Mouse (Mus musculus): Measurements from ENCODE around the gene Ubald1.

The Ubald1 gene

DNA sequence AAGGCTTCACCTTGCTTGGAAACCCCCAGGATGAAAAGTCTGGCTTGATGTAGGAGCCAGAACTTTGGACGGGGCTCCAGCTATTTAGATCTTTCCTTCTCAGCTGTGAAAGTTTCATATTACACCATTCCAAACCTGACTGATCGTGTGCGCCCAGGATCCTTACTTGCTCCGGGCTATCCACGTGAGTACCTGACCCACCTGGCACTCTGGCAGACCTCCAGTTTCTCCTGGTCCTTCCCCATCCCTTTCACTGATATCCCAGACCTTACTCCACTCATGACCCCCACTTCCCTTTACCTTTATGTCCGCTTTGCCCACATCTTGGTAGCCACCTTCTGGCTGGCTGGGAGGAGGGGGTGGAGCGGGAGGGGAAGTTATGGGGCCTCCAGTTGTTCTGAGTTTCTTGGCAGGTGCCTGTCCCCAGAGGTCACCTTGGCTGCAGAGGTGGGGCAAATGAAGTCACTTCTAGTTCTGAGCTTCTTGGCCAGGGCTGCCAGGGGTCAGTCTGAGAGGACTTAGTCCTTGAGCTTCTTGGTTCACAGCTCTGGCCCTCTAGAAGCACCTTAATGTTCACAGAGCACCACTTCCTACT, 13.9 kb downstream of the Ubald1 start:
- no peak for DNase-seq

- DNase-seq, result no peak
Observed at GRCm38 (mm10) chr16:4863742-4864141, 16.4 kb downstream of the Ubald1 start.

DNA sequence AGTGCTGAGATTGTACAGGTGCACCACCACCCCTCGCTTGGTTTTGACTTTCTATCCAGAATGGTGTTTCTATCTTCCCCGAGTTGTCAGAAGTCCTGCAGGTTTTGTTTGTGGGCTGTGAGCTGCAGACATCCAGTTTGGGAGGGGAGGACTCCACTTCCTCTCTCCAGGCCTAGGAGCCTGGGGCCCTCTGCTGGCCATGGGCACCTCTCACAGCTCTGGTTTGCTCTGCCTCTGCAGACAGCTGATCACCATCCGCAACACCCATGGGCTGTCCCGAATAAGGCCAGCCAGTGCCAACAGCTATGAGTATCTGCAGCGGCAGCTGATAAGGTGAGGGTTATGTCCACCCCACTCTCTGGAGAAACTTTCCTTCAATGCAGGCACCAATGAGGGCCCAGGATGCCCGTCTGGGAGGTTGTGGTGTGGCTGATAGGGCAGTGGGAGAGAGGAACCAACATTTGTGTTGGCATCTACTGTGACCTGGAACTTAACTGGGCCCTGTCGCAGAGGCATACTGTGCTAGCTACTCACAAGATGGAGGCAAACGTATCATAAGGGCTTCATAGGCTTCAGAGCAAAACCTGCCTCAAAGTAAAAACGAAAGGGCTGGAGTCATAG, 17.1 kb downstream of the Ubald1 start:
- DNase-seq, result peak; percentile 67

DNA sequence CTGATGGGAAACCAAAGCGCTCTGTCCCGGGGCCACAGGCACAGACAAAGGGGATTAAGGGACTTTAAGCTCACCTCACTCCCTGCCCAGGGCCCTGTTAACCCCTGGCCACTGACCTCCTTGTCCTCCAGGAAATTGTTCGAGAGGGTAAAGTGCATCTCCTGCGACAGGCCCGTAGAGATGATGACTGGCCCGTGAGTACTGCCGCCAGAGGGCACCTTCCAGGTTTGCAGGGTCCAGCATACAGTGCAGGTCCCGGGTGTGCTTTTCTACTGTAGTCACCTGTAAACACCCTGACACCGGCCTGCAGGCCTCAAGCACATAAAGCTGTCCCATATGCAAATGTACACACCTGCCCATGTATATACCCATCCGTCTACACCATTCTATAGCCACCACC, 18.7 kb downstream of the Ubald1 start:
- DNase-seq, result no peak

GRCm38 (mm10) chr16:4855046-4855650, 25.0 kb downstream of the Ubald1 start:
- no peak for DNase-seq

GRCm38 (mm10) chr16:4850938-4851628, 29.0 kb downstream of the Ubald1 start:
- DNase-seq, result no peak

GRCm38 (mm10) chr16:4850361-4850760, 29.8 kb downstream of the Ubald1 start:
- no peak for DNase-seq

GRCm38 (mm10) chr16:4848090-4848489, 32.0 kb downstream of the Ubald1 start:
- no peak for DNase-seq

DNA sequence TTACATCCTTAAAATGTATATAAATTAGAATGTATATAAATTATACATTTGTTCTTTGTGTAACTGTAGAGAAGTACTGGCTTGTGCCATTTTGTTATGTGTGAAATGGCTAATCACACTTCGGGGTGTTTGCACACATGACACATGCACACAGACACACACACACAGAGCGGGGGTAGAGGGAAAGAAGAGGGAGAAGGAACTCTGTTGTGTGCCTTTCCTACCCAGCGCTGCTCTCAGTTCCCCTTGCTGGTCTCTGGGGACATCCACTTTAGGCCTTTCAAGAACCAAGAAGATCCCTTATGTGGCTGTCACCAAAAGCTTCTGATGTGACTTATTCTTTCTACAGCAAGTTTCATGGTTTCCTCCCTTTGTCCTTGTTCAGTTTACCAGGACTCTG, 33.1 kb downstream of the Ubald1 start:
- no peak for DNase-seq

DNA sequence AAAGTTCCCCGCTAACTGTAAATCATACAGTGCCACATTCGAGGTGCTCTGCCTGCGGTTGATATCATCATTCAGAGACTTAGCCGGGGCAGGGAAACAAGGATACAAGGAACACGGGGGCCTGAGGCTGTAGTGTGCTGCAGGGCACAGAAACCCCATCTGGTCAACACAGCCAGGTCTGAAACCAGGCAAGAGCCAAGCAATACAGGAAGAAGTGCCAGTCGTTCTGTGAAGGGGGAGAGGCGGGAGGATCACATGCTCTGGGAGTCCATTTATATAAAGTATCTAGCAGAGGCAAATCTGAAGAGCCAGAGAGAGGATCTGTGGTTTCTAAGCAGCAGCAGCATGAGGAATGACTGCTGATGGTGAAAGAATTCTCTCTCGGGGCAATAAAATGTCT, 39.9 kb downstream of the Ubald1 start:
- no peak for DNase-seq

DNA sequence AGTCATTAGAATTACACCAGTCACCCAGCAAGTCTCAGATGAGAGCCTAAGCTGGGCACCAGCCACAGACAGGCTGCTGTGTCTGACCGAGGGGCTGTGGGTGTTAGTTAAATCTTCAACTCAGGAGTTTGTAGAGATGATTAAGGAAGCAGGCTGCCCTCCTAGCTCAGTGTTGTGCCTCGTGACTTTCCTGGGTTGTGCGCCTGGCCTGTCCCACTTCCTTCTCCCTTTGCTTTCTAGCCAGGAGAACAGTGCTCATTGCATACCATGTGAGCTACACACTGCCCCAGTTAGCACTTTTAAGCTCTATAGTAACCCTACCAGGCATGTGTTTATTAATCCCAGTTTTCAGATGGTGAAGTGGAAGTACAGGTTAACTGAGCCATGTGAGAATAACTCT, 40.6 kb downstream of the Ubald1 start:
- DNase-seq, result no peak

- no peak for DNase-seq
Observed at GRCm38 (mm10) chr16:4837631-4838030, 42.5 kb downstream of the Ubald1 start.

DNA sequence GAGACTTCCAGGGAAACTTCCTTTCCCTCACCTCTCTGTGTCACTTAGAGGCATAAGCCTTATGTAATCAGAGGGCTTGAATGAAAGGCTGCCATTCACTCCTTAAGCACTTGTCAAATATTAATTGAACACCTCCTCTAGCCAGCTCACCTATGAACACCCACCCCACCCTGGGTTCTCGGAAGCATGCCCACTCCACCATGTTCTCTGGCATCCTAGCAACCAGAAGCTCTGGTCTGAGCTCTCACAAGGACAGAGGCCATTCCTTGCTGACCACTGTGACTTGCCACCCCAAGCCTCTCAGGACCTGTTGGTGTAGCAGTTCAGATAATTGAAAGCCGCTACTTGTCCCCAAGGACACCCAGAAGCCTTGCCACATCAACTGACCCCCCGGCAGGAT, 44.9 kb downstream of the Ubald1 start, which contains the start of gene 4930562C15Rik:
Gene 4930562C15Rik (plus strand): TSS at position 226 of the 400 bp plus-strand sequence.
- no peak for DNase-seq

DNA sequence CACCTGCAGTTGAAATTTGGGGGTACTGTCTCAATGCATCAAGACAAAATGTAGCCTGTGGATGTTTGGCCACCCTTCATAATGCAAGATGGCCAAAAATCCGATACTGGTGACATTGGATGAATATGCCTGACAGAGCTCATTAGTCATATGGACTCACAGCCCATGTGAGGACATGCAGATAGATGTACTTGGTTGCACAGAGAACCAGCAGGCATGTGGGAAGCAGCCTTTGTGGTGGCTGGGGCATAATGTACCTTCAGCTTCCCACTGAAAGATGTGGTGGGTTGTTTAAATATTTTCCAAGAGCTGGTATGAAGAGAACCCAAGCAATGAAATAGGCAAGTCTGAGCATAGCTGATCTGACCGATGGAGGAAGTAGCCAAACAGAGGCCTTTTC, 46.3 kb downstream of the Ubald1 start:
- DNase-seq, result no peak

GRCm38 (mm10) chr16:4831650-4832419, 48.3 kb downstream of the Ubald1 start:
- DNase-seq, result peak; percentile 41

- no peak for DNase-seq
Observed at GRCm38 (mm10) chr16:4829271-4829900, 50.7 kb downstream of the Ubald1 start.

GRCm38 (mm10) chr16:4827639-4828038, 52.5 kb downstream of the Ubald1 start:
- DNase-seq, result no peak
